ENCODE assay signal across 10 mouse cellular contexts in the genomic region with DNA sequence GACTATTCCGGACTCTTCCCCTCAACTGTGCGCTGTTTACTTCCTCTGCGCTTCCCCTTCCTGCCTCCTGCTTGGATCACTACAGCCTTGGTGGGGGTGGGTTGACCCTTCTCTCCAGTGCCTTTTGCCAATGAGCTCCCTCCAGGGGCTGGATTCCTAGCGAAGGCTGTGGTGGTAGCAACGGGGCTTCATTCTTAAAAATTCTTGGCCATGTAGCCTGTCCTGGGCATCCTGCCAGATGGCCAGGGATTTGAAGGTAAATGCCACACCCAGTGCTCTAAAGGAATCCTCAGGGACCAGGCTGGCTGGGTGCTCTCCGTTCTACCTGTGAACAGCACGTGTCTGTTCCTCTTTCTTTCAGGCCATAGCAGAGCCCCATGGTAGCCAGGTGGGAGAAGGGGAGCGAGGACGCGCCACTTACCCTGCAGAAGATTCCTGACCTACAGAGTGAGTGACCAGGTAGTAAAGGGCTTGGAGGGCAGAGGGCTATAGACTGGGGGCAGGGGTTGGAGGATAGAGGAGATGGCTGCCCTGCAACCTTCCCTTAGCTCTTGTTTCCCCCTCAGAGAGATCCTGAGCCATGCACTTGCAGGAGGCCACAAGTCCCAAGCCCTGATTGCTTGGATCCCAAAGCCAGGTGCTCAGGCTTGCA. TPM values are rescaled to one million over a fixed set of nuclear protein-coding genes. Genes with fewer than 3 reads are reported as not detected.
A peak's percentile ranks its signal among the peaks of the same experiment; 100 is the strongest.
DNase-seq lines count a peak whose midpoint lies in the region; ATAC-seq and TF ChIP-seq lines count a peak whose summit lies in the region.
"Had no signal": no experiment of that assay in that cellular context is flagged by ENCODE, and none has a peak within 500 bp of the region (broad histone marks: within the 10 kb centered on the region; RNA-seq: fewer than 3 reads in every experiment).

No protein-coding gene starts in this region.

- H3K9ac ChIP-seq in heart, embryonic 16.5 days (ENCODE audit: low read length) = 0 out of 2 replicates have a peak overlapping the region, but pooled peaks have one; percentile 12
- H3K9ac ChIP-seq in stomach, postnatal 0 days (ENCODE audit: low read length) = no peak overlapping the region
- H3K9ac ChIP-seq: forebrain, embryonic 13.5 days; liver, embryonic 15.5 days had no signal

- H3K36me3 ChIP-seq in heart, embryonic 16.5 days (ENCODE audit: control insufficient read depth, insufficient read depth) = no peaks in the 10 kb centered on the region
- H3K36me3 ChIP-seq in stomach, postnatal 0 days (ENCODE audit: control insufficient read depth, insufficient read depth, low read length) = no peaks in the 10 kb centered on the region
- H3K36me3 ChIP-seq: liver, embryonic 15.5 days had no signal

- H3K27ac ChIP-seq in heart, embryonic 16.5 days (ENCODE audit: low read length) = peak overlapping the region; percentile 64
- no peak overlapping the region for H3K27ac ChIP-seq in stomach, postnatal 0 days (replicated peaks)
- H3K27ac ChIP-seq: forebrain, embryonic 13.5 days; liver, embryonic 15.5 days had no signal

- H3K27me3 ChIP-seq in heart, embryonic 16.5 days (ENCODE audit: control insufficient read depth, insufficient read depth, low read length) = no peaks in the 10 kb centered on the region
- no peaks in the 10 kb centered on the region for H3K27me3 ChIP-seq in stomach, postnatal 0 days (ENCODE audit: control insufficient read depth, insufficient read depth, low read length)
- H3K27me3 ChIP-seq: forebrain, embryonic 13.5 days; liver, embryonic 15.5 days had no signal

- peaks cover 2% of the 10 kb centered on the region; the same call in 1 of the 2 replicates for H3K9me3 ChIP-seq in heart, embryonic 16.5 days (replicated peaks; ENCODE audit: control insufficient read depth, low read length)
- no peaks in the 10 kb centered on the region for H3K9me3 ChIP-seq in stomach, postnatal 0 days (ENCODE audit: control insufficient read depth, low read length)
- H3K9me3 ChIP-seq: forebrain, embryonic 13.5 days; liver, embryonic 15.5 days had no signal

- H3K4me3 ChIP-seq in heart, embryonic 16.5 days (ENCODE audit: low read length) = no peak overlapping the region
- no peak overlapping the region for H3K4me3 ChIP-seq in stomach, postnatal 0 days (ENCODE audit: low read depth, low read length)
- H3K4me3 ChIP-seq: forebrain, embryonic 13.5 days; liver, embryonic 15.5 days had no signal

- 54% methylated on average over 10 of the region's 10 CpGs for WGBS in heart, embryonic 16.5 days
- WGBS in stomach, postnatal 0 days = 58% methylated on average over 10 of the region's 10 CpGs

- ATAC-seq in heart, embryonic 16.5 days (replicated peaks; ENCODE audit: extremely low read depth, insufficient read depth, low FRiP score) = peak; percentile 65; the same call in 1 of the 2 replicates
- ATAC-seq in stomach, postnatal 0 days (ENCODE audit: low FRiP score, low TSS enrichment) = peak; percentile 65; the same call in 1 of the 2 replicates
- no peak for ATAC-seq in monocyte, adult 5-6 weeks (replicated peaks; ENCODE audit: insufficient number of reproducible peaks, low FRiP score, low TSS enrichment, poor library complexity, severe bottlenecking)
- ATAC-seq: forebrain, embryonic 13.5 days; inflammation-experienced regulatory T-cells, adult 6 months had no signal

- H3K4me2 ChIP-seq in heart, embryonic 16.5 days (ENCODE audit: low read depth, low read length) = peak overlapping the region; percentile 42; the same call in 1 of the 2 replicates
- no peak overlapping the region for H3K4me2 ChIP-seq in stomach, postnatal 0 days (replicated peaks; ENCODE audit: low read depth)
- H3K4me2 ChIP-seq: forebrain, embryonic 13.5 days; liver, embryonic 15.5 days had no signal

- TF ChIP-seq EP300 in stomach, postnatal 0 days (optimal IDR thresholded peaks at IDR 0.05) = no peak

- H3K4me1 ChIP-seq in heart, embryonic 16.5 days (ENCODE audit: control insufficient read depth, insufficient read depth, low read length) = peaks cover 9% of the 10 kb centered on the region
- H3K4me1 ChIP-seq in stomach, postnatal 0 days (replicated peaks; ENCODE audit: control insufficient read depth, insufficient read depth) = no peaks in the 10 kb centered on the region
- H3K4me1 ChIP-seq: forebrain, embryonic 13.5 days; liver, embryonic 15.5 days had no signal

- peak; percentile 8 for DNase-seq in testis, postnatal 14 days (ENCODE audit: low spot score)
- no peak for DNase-seq in testis, postnatal 10 days (ENCODE audit: low spot score)
- DNase-seq in kidney, postnatal 36 days = peak; percentile 74 to 82
- DNase-seq in stomach, postnatal 0 days (ENCODE audit: low spot score) = peak; percentile 53
- DNase-seq in left cerebral cortex, adult 8-10 months (ENCODE audit: low spot score in 2 of 2) = no peak

- TF ChIP-seq CTCF in stomach, postnatal 0 days (IDR thresholded peaks at IDR 0.05; ENCODE audit: low read depth) = 0 out of 2 replicates have a peak, but pooled peaks have one; percentile 5

RNA-seq across cellular contexts. Expression of a gene that starts 34.2 kb away (rescaled TPM):
- polyA plus RNA-seq in heart, embryonic 16.5 days (2015; fragmentation: Nextera tagmentation; extraction: Ambion mirVana) = 3.1 and 3.3 TPM in 2 replicates
- 10.5 and 10.6 TPM in 2 replicates for polyA plus RNA-seq in stomach, postnatal 0 days (2015; fragmentation: Nextera tagmentation; extraction: Ambion mirVana)
- not detected in 3 replicates for total RNA-seq in monocyte, adult 5-6 weeks (2017)
- 1 to 10 TPM in 3 of 4 experiments, under 1 TPM in 1; 0.06 to 3.3 (median 1.5) TPM for total RNA-seq in left cerebral cortex, adult 8-10 months (2022)

Comparison
In these comparisons a context has a peak if more than half of its experiments do, and no peak if none do; other contexts are left out.
1. DNase-seq: peak in testis, postnatal 14 days (single experiment), kidney, postnatal 36 days (2 of 2) and stomach, postnatal 0 days (single experiment); none in testis, postnatal 10 days (single experiment) and left cerebral cortex, adult 8-10 months (0 of 2).